Mouse (Mus musculus) left cerebral cortex, adult 8-10 months (tissue): ENCODE measurements around the gene Rara. TPM values are rescaled to one million over a fixed set of nuclear protein-coding genes. Genes with fewer than 3 reads are reported as not detected.
"Not testable (repeated sequence)": the region's sequence is repeated elsewhere in the genome, so short reads cannot be mapped to it uniquely, and the experiment has no call there.

Experiments
- DNase-seq, 2 experiments: peaks; one replicate each; pipeline ENCODE4 v3.0.0; 2022; ENCODE audit warnings: low spot score in 2 of 2
- total RNA-seq, 4 experiments: library from RNA; stranded (reverse); gene quantifications; 2 replicates each; pipeline ENCODE4 v1.2.4; 2022

The Rara gene
- 10 to 100 TPM; 11.1 to 11.7 (median 11.4) TPM for total RNA-seq

GRCm38 (mm10) chr11:98927438-98928076 lies at the start of gene Rara:
TSS of gene Rara (plus strand) at chr11:98927818.
- no peak for DNase-seq

DNA sequence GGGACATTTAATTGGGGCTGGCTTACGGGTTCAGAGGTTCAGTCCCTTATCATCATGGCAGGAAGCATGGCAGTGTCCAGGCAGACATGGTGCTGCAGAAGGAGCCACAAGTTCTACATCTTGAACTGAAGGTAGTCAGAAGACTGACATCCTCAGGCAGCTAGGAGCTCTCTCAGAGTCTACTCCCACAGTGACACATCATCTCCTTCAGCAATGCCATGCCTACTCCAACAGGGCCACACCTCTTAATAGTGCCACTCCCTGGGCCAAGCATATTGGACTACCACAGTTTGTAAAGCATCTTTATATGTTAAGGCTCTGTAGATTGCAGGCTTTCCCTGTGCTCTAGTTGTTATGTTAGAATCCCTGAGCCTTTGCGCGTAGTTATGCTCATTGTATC lies 39.9 kb upstream of the Rara start:
- no peak for DNase-seq

GRCm38 (mm10) chr11:98889077-98889476 lies 38.5 kb upstream of the Rara start:
- DNase-seq, result no peak

GRCm38 (mm10) chr11:98889977-98890376 lies 37.6 kb upstream of the Rara start:
- no peak for DNase-seq

GRCm38 (mm10) chr11:98892426-98892825 lies 35.2 kb upstream of the Rara start:
- no peak for DNase-seq

DNA sequence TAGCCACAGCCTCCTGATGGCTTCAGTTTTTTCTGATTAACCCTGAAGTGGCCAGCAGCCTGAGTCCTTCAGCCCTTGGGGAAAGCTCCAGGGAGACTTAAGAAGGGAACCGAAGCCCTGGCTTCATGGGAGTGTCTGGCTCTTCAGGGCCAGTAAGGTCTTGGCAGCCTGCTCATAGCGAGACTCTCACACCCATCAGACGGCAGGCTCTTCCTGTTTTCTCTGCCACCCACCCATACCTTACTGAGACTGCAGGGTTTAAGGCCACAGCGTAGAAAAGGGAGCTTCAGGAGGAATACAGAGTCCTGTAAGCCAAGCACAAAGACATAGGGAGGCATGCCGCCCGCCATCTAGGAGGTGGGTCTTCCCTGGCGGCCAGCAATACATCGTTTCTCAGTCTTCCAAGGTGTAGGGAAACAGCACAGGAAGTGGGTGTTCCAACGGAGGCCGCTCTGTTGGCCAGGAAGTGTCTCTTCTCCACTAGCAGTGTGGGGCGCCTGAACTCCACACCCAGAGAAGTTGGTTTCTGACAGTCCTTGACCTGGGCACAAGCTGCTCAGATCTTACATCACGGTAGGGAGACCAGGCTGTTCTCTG lies 27.0 kb upstream of the Rara start:
- DNase-seq, result no peak

GRCm38 (mm10) chr11:98902621-98903245 lies 24.9 kb upstream of the Rara start:
- no peak for DNase-seq

DNA sequence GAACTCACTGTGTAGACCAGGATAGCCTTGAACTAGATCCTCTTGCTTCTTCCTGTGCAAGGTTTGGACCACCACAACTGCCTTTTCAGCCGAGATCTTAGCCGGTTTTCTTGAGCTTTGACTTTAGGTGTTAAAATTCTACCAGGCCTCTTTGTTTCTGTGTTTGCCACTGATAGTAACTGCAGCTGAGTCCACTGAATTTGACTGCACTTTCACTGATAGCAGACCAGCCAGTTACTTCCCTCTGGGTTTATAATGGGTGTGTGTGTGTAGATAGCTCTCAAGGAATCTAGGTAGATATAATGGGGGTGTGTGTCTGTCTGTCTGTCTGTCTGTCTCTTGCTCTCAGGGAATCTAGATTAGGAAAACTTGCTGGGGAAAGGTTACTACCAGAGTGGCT lies 23.0 kb upstream of the Rara start:
- no peak for DNase-seq

DNA sequence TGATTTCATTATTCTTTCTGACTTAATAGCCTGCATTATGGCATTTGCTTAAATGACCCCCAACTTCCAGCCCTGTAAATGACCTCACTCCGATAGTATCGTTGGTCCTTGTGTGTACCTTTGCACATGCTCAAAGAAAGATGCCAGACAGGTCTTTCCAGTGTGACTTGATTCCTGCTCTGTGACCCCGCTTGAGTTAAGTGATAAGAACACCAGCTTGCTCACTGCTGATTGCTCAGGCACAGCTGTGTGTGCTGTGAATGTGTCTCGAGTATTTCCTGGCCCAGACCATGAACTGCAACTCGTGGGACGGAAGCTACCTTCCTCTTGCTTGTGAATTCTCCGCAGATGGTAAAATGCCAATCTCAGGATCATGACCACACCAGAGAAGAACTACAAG lies 22.6 kb upstream of the Rara start:
- no peak for DNase-seq

DNA sequence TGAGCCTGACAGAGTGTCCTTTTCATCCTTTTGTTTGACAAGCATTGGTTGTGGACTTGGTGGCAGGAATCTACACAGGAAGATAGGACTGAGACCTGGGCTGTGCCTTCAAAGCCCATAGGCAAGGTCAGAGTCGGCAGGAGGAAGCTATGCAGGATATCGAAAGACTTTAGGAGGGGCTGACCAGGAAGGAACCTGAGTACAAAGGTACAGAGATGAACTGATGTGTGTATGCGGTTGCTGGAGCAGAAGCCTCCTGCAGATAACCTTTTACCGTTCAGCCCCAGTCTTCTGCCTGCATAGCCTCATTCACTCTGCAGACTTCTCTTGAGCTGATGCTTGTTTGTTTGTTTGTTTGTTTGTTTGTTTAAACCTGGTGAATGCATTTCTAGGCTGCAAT lies 22.0 kb upstream of the Rara start:
- no peak for DNase-seq

- DNase-seq, result no peak
Observed at GRCm38 (mm10) chr11:98907063-98907436, 20.6 kb upstream of the Rara start.

- DNase-seq, result peak; percentile 69 to 95
Observed at GRCm38 (mm10) chr11:98907437-98908173, 20.0 kb upstream of the Rara start, which contains the start of gene Cdc6. TSS of gene Cdc6 (plus strand) at chr11:98907801.

GRCm38 (mm10) chr11:98909654-98910053 lies 18.0 kb upstream of the Rara start:
- DNase-seq, result no peak

GRCm38 (mm10) chr11:98910415-98910814 lies 17.2 kb upstream of the Rara start:
- no peak for DNase-seq

DNA sequence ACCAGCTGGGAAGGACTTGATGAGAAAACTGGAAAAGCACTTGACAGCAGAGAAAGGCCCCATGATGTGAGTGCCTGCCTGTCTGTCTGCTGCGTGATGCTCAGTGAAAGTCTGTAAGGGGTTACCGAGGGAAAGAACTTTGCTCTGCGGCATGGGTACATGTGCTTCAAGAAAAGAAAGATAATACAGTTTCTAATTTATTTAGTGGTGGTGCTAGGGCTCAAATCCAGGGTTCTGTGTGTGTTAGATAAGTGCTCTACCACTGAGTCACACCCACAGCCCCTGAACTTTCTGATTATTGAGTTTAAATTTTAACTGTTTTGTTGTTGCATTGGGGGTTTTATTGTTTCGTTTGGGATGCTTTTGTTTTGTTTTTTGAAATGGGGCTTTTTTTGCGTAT lies 16.1 kb upstream of the Rara start:
- no peak for DNase-seq

GRCm38 (mm10) chr11:98914196-98914595 lies 13.4 kb upstream of the Rara start:
- no peak for DNase-seq

DNA sequence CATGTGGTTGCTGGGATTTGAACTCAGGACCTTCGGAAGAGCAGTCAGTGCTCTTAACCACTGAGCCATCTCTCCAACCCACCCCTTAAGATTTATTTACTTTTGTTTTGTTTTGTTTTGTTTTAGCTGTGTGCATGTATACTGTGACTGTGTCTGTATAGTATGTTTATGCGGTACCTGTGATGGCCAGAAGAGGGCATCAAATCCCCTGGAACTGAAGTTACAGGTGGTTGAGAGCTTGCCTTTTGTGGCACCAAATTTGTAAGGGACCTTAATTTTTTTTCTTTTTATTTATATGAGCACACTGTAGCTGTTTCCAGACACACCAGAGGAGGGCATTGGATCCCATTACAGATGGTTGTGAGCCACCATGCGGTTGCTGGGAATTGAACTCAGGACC lies 11.2 kb upstream of the Rara start:
- not testable (repeated sequence) for DNase-seq

DNA sequence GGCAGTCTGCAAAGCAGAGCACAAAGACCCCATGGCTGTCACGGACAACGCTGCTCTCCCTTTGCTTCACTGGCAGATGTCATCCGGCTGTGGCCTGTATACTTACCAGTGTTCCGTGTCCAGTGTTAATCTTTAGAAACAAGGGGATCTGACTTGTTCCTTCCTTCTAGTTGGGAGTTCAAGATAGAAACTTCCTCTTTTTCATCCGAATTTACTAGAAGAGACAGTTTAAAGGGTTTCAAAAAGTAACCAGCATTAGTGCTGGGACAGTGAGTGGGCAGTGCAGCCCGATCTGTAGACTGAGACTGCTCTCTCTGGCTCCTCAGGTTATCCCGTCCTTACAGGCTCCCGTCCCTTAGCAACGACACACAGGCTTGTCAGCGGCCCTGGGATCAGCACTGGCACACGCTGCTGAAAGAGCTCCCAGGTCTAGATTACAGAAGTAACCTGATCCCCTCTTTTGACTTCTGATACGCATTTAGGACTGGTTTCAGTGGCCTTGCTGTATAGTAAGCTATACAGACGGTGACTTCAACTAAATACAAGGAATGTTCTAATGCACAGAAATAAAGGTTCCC lies 10.1 kb upstream of the Rara start:
- DNase-seq, result no peak

GRCm38 (mm10) chr11:98918231-98918630 lies 9.4 kb upstream of the Rara start:
- DNase-seq, result no peak

DNA sequence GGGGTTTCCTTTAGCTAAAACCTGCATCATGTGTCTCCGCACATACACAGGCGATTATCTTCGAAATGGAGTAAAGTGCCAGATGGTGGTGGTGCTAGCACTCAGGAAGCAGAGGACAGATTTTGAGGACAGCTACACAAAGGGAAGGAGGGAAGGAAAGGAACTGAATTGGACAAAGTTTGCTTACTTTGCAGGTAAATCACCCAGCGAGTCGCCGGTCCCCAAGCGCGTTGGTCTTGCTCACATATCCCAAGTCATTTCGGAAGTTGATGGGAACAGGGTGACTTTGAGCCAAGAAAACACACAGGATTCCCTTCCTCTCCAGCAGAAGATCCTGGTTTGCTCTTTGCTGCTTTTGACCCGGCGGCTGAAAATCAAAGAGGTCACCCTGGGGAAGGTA lies 8.6 kb upstream of the Rara start:
- no peak for DNase-seq

- DNase-seq, result not testable (repeated sequence)
Observed at GRCm38 (mm10) chr11:98921813-98922212, 5.8 kb upstream of the Rara start.

DNA sequence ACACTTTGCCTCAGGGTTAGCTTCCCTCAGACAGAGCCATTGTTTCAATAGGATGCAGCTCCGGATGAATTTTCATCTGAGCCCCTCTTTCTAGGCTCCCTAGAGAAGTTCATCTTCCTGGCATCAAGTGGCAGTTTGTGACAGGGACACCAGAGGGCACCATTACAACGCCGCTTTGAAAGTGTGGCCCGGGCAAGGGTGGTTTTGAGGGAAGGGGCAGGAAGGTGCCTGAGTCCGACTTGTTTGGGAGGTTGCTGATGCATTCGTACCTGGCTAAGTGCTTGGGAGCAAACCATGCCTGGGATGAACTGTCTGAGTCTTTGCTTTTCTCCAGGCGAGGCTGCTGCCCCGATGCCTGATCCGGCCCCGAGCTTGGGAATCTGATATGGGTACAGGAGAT lies 5.3 kb upstream of the Rara start:
- not testable (repeated sequence) for DNase-seq
